Mouse (Mus musculus) hindbrain, postnatal 0 days (tissue): ENCODE measurements around the gene Gm13285. TPM values are rescaled to one million over a fixed set of nuclear protein-coding genes. Genes with fewer than 3 reads are reported as not detected.
"Not testable (repeated sequence)": the region's sequence is repeated elsewhere in the genome, so short reads cannot be mapped to it uniquely, and the experiment has no call there.

Experiments
- ATAC-seq: fragments of 200-750 bp; cut with Nextera tagmentation; 2 replicates; pipeline ENCODE4 v1.8.0; 2017; ENCODE audit warnings: mild to moderate bottlenecking, moderate TSS enrichment, moderate library complexity
- DNase-seq: peaks from one replicate; pipeline ENCODE4 v3.0.0-alpha.2; 2015; ENCODE audit warnings: low spot score
- H3K27ac ChIP-seq: fragments of 300-500 bp; sonication (generic); 2 replicates; pipeline ENCODE4 v1.5.1; 2014; ENCODE audit warnings: mild to moderate bottlenecking
- H3K27me3 ChIP-seq: fragments of 300-500 bp; sonication (generic); 2 replicates; pipeline ENCODE4 v1.6.1; 2014; ENCODE audit warnings: low read length, mixed read lengths; ENCODE audit not compliant: insufficient read depth
- H3K36me3 ChIP-seq: fragments of 300-500 bp; sonication (generic); 2 replicates; pipeline ENCODE4 v1.6.1; 2014; ENCODE audit warnings: low read length, mixed read lengths; ENCODE audit not compliant: insufficient read depth
- H3K4me1 ChIP-seq: fragments of 300-500 bp; sonication (generic); 2 replicates; pipeline ENCODE4 v1.6.1; 2014; ENCODE audit warnings: antibody characterized with exemption, low read length, mixed read lengths; ENCODE audit not compliant: insufficient read depth
- H3K4me2 ChIP-seq: fragments of 300-500 bp; sonication (generic); 2 replicates; pipeline ENCODE4 v1.6.1; 2014; ENCODE audit warnings: low read depth, mild to moderate bottlenecking, low read length, moderate library complexity, mixed read lengths
- H3K4me3 ChIP-seq: fragments of 300-500 bp; sonication (generic); 2 replicates; pipeline ENCODE4 v1.5.1; 2014; ENCODE audit warnings: low read length
- H3K9ac ChIP-seq: fragments of 300-500 bp; sonication (generic); replicated peaks from 2 replicates; pipeline ENCODE4 v1.6.1; 2014; ENCODE audit warnings: mild to moderate bottlenecking, low read length, moderate library complexity, mixed read lengths
- H3K9me3 ChIP-seq: fragments of 300-500 bp; sonication (generic); 2 replicates; pipeline ENCODE4 v1.6.1; 2016; ENCODE audit warnings: low read length, mixed read lengths
- CTCF ChIP-seq: IDR thresholded peaks from 2 replicates; pipeline ENCODE4 v1.5.1; 2016; ENCODE audit warnings: antibody characterized with exemption, control low read depth, low read depth
- WGBS: fragments of 180-500 bp; shearing (Covaris S2); extraction: QIAGEN DNeasy Blood & Tissue Kit; methylation state at CpG from one replicate; pipeline ENCODE4 v1.1.7; 2014; 5-methylcytosine and 5-hydroxymethylcytosine counted together
- polyA plus RNA-seq: library from polyadenylated mRNA; unstranded; fragments of >200 nt; fragmentation: Nextera tagmentation; extraction: Ambion mirVana; gene quantifications from 2 replicates; pipeline ENCODE4 v1.2.1, GENCODE M21; 2015
- total RNA-seq: library from RNA; depleted of rRNA; stranded (reverse); fragments of >200 nt; gene quantifications from 2 replicates; pipeline ENCODE4 v1.2.3, GENCODE M21; 2014

Gm13285 gene
- total and polyA plus RNA-seq, 2 experiments from 2014 or later: 0.14 TPM; not detected in 1

GRCm38 (mm10) chr4:88815928-88816327 lies 16.5 kb downstream of the Gm13285 start, which contains the start of gene Ifna7:
Ifna7 (plus strand) TSS chr4:88816228.
- no peaks in the 10 kb centered on the region for H3K27me3 ChIP-seq
- no peak within 1 kb of the TSS for H3K4me2 ChIP-seq
- no peak within 1 kb of the TSS for H3K27ac ChIP-seq
- WGBS: 67% methylated on average over 3 of the region's 3 CpGs
- no peak within 1 kb of the TSS for H3K9ac ChIP-seq
- H3K36me3 ChIP-seq: no peaks in the 10 kb centered on the region
- ATAC-seq (no peak), DNase-seq (no peak)
- H3K4me3 ChIP-seq: no peak within 1 kb of the TSS
- H3K9me3 ChIP-seq: no peaks in the 10 kb centered on the region
- TF ChIP-seq CTCF: no peak
- H3K4me1 ChIP-seq: no peaks in the 10 kb centered on the region

- no peak within 1 kb of the TSS for H3K4me3 ChIP-seq
- WGBS: 89% methylated on average over 1 of the region's 1 CpGs
- no peak within 1 kb of the TSS for H3K4me2 ChIP-seq
- H3K9me3 ChIP-seq: no peaks in the 10 kb centered on the region
- no peak within 1 kb of the TSS for H3K9ac ChIP-seq
- H3K36me3 ChIP-seq: no peaks in the 10 kb centered on the region
- ATAC-seq (no peak), DNase-seq (no peak)
- no peak for TF ChIP-seq CTCF
- H3K27me3 ChIP-seq: no peaks in the 10 kb centered on the region
- no peak within 1 kb of the TSS for H3K27ac ChIP-seq
- no peaks in the 10 kb centered on the region for H3K4me1 ChIP-seq
Observed at GRCm38 (mm10) chr4:88819659-88820058, 20.2 kb downstream of the Gm13285 start, which contains the start of gene Ifna11. Ifna11 (plus strand) TSS chr4:88819959.

- peak; percentile 53 for DNase-seq
- no peak overlapping the region for H3K27ac ChIP-seq
- no peak overlapping the region for H3K9ac ChIP-seq
- H3K4me2 ChIP-seq: no peak overlapping the region
- H3K4me1 ChIP-seq: no peaks in the 10 kb centered on the region
- H3K9me3 ChIP-seq: no peaks in the 10 kb centered on the region
- WGBS: 21% methylated on average over 4 of the region's 4 CpGs
- no peaks in the 10 kb centered on the region for H3K36me3 ChIP-seq
- no peak overlapping the region for H3K4me3 ChIP-seq
- peak; percentile 67 for TF ChIP-seq CTCF
- no peak for ATAC-seq
- no peaks in the 10 kb centered on the region for H3K27me3 ChIP-seq
Observed at GRCm38 (mm10) chr4:88822995-88823394, 23.5 kb downstream of the Gm13285 start.

GRCm38 (mm10) chr4:88827116-88827515 lies 27.7 kb downstream of the Gm13285 start, which contains the start of gene Ifna6:
Ifna6 (plus strand) TSS chr4:88827416.
- H3K9me3 ChIP-seq, DNase-seq, H3K27ac ChIP-seq, H3K4me3 ChIP-seq, H3K4me1 ChIP-seq, ATAC-seq, H3K4me2 ChIP-seq, H3K27me3 ChIP-seq, H3K9ac ChIP-seq, H3K36me3 ChIP-seq: not testable (repeated sequence)

GRCm38 (mm10) chr4:88830523-88830922 lies 31.1 kb downstream of the Gm13285 start:
- Histone ChIP-seq H3K36me3 (no peaks in the 10 kb centered on the region), H3K9me3 (no peaks in the 10 kb centered on the region), H3K4me1 (no peaks in the 10 kb centered on the region), H3K27me3 (no peaks in the 10 kb centered on the region), H3K4me2 (no peak overlapping the region), H3K27ac (no peak overlapping the region), H3K9ac (no peak overlapping the region), H3K4me3 (no peak overlapping the region)
- peak; percentile 36 for DNase-seq
- WGBS: 23% methylated on average over 4 of the region's 4 CpGs
- no peak for ATAC-seq
- TF ChIP-seq CTCF: peak; percentile 62

GRCm38 (mm10) chr4:88835225-88835624 lies 35.8 kb downstream of the Gm13285 start, which contains the start of gene Ifna5:
Ifna5 (plus strand) TSS chr4:88835525.
- not testable (repeated sequence) for H3K9ac ChIP-seq, H3K27me3 ChIP-seq, DNase-seq, H3K9me3 ChIP-seq, H3K27ac ChIP-seq, H3K36me3 ChIP-seq, H3K4me3 ChIP-seq, H3K4me2 ChIP-seq, H3K4me1 ChIP-seq, ATAC-seq
- WGBS: 82% methylated on average over 1 of the region's 1 CpGs

- no peaks in the 10 kb centered on the region for H3K4me1 ChIP-seq
- H3K4me3 ChIP-seq: no peak overlapping the region
- H3K27ac ChIP-seq: no peak overlapping the region
- H3K4me2 ChIP-seq: no peak overlapping the region
- no peaks in the 10 kb centered on the region for H3K36me3 ChIP-seq
- DNase-seq (peak; percentile 39), ATAC-seq (no peak)
- TF ChIP-seq CTCF: peak; percentile 60
- H3K9me3 ChIP-seq: no peaks in the 10 kb centered on the region
- no peaks in the 10 kb centered on the region for H3K27me3 ChIP-seq
- WGBS: 44% methylated on average over 3 of the region's 3 CpGs
- H3K9ac ChIP-seq: no peak overlapping the region
Observed at GRCm38 (mm10) chr4:88838828-88839227, 39.4 kb downstream of the Gm13285 start.
